Mouse (Mus musculus): ENCODE measurements around the gene Qars.

- no peak for TF ChIP-seq CTCF (IDR thresholded peaks at IDR 0.05; ENCODE audit: borderline replicate concordance, insufficient read depth, low read length)
- no peak for TF ChIP-seq POLR2A (IDR thresholded peaks at IDR 0.05; ENCODE audit: low read depth, low read length)
Observed at GRCm38 (mm10) chr9:108525400-108525799, 17.9 kb downstream of the Qars start.

All from embryonic fibroblast, embryonic 13.5 days (primary cell).